Comparison of ENCODE assay signal across 12 mouse cellular contexts in genomic region chr1:153016465-153017163, GRCm38 (mm10).
DNase-seq lines count a peak whose midpoint lies in the region; ATAC-seq and TF ChIP-seq lines count a peak whose summit lies in the region.
"Had no signal": no experiment of that assay in that cellular context is flagged by ENCODE, and none has a peak within 500 bp of the region (broad histone marks: within the 10 kb centered on the region; RNA-seq: fewer than 3 reads in every experiment).

No protein-coding gene starts in this region.

- peak overlapping the region; percentile 62 for H3K27ac ChIP-seq in lung, embryonic 16.5 days (ENCODE audit: low read length)
- peak overlapping the region; percentile 64 for H3K27ac ChIP-seq in embryonic facial prominence, embryonic 13.5 days

- no peak for TF ChIP-seq POLR2A in lung, adult 2 months (IDR thresholded peaks at IDR 0.05; ENCODE audit: borderline replicate concordance, extremely low read depth, low read depth, low read length)

- peak; percentile 14; the same call in 1 of the 2 replicates for ATAC-seq in frontal cortex, adult (ENCODE audit: low TSS enrichment)
- no peak for ATAC-seq in lung, embryonic 16.5 days (ENCODE audit: low read depth)
- no peak for ATAC-seq in embryonic facial prominence, embryonic 13.5 days (ENCODE audit: insufficient number of reproducible peaks, insufficient read depth, low FRiP score, low TSS enrichment, low read depth)
- ATAC-seq in monocyte, adult 5-6 weeks (replicated peaks; ENCODE audit: insufficient number of reproducible peaks, low FRiP score, low TSS enrichment, poor library complexity, severe bottlenecking) = no peak

- 51% methylated on average over 11 of the region's 11 CpGs for WGBS in lung, embryonic 16.5 days
- WGBS in lung, adult 2 months = 58% methylated on average over 11 of the region's 11 CpGs
- 31% methylated on average over 11 of the region's 11 CpGs for WGBS in embryonic facial prominence, embryonic 13.5 days

- TF ChIP-seq CTCF in lung, adult 2 months (IDR thresholded peaks at IDR 0.05; ENCODE audit: insufficient read depth, low read length) = no peak

- no peak overlapping the region for H3K9ac ChIP-seq in lung, embryonic 16.5 days (ENCODE audit: low read length)
- H3K9ac ChIP-seq in embryonic facial prominence, embryonic 13.5 days = no peak overlapping the region

- peaks cover 19% of the 10 kb centered on the region for H3K4me1 ChIP-seq in lung, embryonic 16.5 days (replicated peaks; ENCODE audit: control insufficient read depth, insufficient read depth, low read length)
- no peaks in the 10 kb centered on the region; the same call in 1 of the 2 replicates for H3K4me1 ChIP-seq in lung, adult 2 months (ENCODE audit: control insufficient read depth, insufficient read depth, low read length)
- H3K4me1 ChIP-seq in embryonic facial prominence, embryonic 13.5 days = peaks cover 22% of the 10 kb centered on the region

- DNase-seq in frontal cortex, adult 2 months (ENCODE audit: extremely low spot score in 1 of 2, low spot score in 1 of 2) = no peak
- no peak for DNase-seq in lung, adult 2 months
- peak; percentile 66 for DNase-seq in retina, embryonic 14.5 days (ENCODE audit: low spot score)
- no peak for DNase-seq in right cerebral cortex, postnatal 36 days (ENCODE audit: low spot score in 2 of 2)
- DNase-seq: adrenal gland, adult 8-10 months; heart, adult 11 months; kidney, adult 11 months had no signal

- no peak overlapping the region for H3K4me2 ChIP-seq in lung, embryonic 16.5 days (ENCODE audit: low read depth, low read length)
- H3K4me2 ChIP-seq in embryonic facial prominence, embryonic 13.5 days = no peak overlapping the region

- H3K4me3 ChIP-seq in lung, embryonic 16.5 days (ENCODE audit: low read length) = no peak overlapping the region
- no peak overlapping the region for H3K4me3 ChIP-seq in lung, adult 2 months (replicated peaks; ENCODE audit: extremely low read depth, low read depth, low read length)
- H3K4me3 ChIP-seq in embryonic facial prominence, embryonic 13.5 days = no peak overlapping the region
- H3K4me3 ChIP-seq: megakaryocyte, embryonic 14.5 days had no signal

- H3K9me3 ChIP-seq in lung, embryonic 16.5 days (ENCODE audit: control insufficient read depth, low read length) = no peaks in the 10 kb centered on the region
- no peaks in the 10 kb centered on the region for H3K9me3 ChIP-seq in embryonic facial prominence, embryonic 13.5 days
- H3K9me3 ChIP-seq: megakaryocyte, embryonic 14.5 days had no signal

- H3K27me3 ChIP-seq in lung, embryonic 16.5 days (ENCODE audit: control insufficient read depth, insufficient read depth, low read depth, low read length) = no peaks in the 10 kb centered on the region
- H3K27me3 ChIP-seq in embryonic facial prominence, embryonic 13.5 days = no peaks in the 10 kb centered on the region

- H3K36me3 ChIP-seq in lung, embryonic 16.5 days (ENCODE audit: control insufficient read depth, insufficient read depth, low read length) = no peaks in the 10 kb centered on the region
- H3K36me3 ChIP-seq in embryonic facial prominence, embryonic 13.5 days = no peaks in the 10 kb centered on the region
